In the genomic region with DNA sequence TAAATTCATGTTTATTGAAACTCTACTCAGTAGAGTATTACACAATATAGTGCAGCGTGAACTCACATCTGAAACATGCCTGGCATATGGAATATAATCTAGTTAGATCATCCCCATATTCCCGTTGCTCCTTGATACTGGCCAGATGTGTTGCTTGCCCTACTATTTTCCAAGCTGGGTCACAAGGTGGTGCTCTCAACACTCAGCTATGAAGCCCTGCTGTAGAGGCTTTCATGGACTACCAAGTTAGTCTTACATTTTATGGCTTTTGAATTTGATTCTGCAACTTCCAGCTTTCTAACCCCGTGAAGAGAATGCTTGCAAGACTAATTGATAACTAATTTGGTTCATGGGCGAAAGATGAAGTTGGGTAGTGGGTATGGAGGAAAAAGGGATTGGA, we compare ENCODE assay signal across 16 mouse cellular contexts.
"Had no signal": no experiment of that assay in that cellular context is flagged by ENCODE, and none has a peak within 500 bp of the region (broad histone marks: within the 10 kb centered on the region; RNA-seq: fewer than 3 reads in every experiment).

No protein-coding gene starts in this region.

- H3K4me1 ChIP-seq: limb, embryonic 13.5 days; liver, embryonic 15.5 days; neural tube, embryonic 12.5 days had no signal

- H3K27ac ChIP-seq: limb, embryonic 13.5 days; liver, embryonic 15.5 days; neural tube, embryonic 12.5 days; stomach, postnatal 0 days had no signal

- H3K27me3 ChIP-seq: limb, embryonic 13.5 days; liver, embryonic 15.5 days; neural tube, embryonic 12.5 days had no signal

- H3K9me3 ChIP-seq: limb, embryonic 13.5 days; liver, embryonic 15.5 days; neural tube, embryonic 12.5 days had no signal

- H3K9ac ChIP-seq: limb, embryonic 13.5 days; liver, embryonic 15.5 days; neural tube, embryonic 12.5 days had no signal

- ATAC-seq: lung, postnatal 0 days had no signal

- H3K4me3 ChIP-seq: limb, embryonic 13.5 days; liver, embryonic 15.5 days; neural tube, embryonic 12.5 days had no signal

- H3K36me3 ChIP-seq: limb, embryonic 13.5 days; liver, embryonic 15.5 days; neural tube, embryonic 12.5 days had no signal

- H3K4me2 ChIP-seq: limb, embryonic 13.5 days; liver, embryonic 11.5 days; liver, embryonic 15.5 days; neural tube, embryonic 12.5 days had no signal

- DNase-seq: kidney, adult 2 months; kidney, postnatal 36 days; layer of hippocampus, adult 9-11 months; layer of hippocampus, postnatal 36 days; lung, adult 2 months; lung, postnatal 36 days; midbrain, embryonic 14.5 days; retina, postnatal 1 day; thymus, adult 2 months; thymus, postnatal 25 days had no signal
